Mouse (Mus musculus) naive thymus-derived CD4-positive, alpha-beta T cell, adult 5 months (primary cell): ENCODE data around the gene Stc2. TPM values are rescaled to one million over a fixed set of nuclear protein-coding genes. Genes with fewer than 3 reads are reported as not detected.

Experiments used
- polyA plus RNA-seq: library from polyadenylated mRNA; unstranded; fragments of 100-300 nt; shearing (Covaris generic); gene quantifications from one replicate; pipeline ENCODE4 v1.2.1, GENCODE M21; 2017

Gene Stc2
- polyA plus RNA-seq: not detected

DNA sequence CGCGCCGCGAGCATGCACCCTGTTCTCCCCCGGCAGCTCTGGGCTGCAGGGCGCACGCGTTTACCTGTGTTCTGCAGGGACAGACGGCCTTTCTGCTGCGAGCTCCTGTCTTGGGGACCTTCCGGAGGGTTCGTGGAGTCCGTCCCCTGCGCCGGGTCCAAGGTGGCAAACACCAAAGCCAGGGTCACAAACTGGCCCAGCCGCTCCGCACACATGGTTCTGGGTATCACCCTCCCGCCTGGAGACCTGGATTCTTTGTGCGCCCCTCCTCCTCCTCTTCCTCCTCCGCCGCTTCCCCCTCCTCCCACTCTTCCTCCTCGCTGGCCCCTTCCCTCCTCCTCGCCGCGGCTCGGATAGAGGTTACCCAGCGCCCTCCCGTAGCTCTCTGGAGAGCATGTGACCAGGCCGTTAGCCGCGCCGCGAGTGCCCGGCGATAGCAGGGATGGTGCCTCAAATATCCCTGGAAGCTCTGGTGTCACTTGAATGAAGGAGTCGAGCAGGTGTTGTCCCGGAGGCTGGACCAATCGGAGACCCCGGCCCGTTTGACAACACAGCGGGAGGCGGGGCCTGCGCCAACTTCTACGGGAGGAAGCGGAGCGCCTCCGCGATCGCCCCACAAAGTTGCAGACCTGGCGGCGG, at the start of gene Stc2:
Gene Stc2, minus strand, starts transcription at position 427 of the 639 bp plus-strand sequence.

Other genes with a start within 250 kb of the Stc2 start
- not detected for gene Gm17332, start 187.6 kb downstream of the Stc2 start, polyA plus RNA-seq